Mouse (Mus musculus): ENCODE measurements around the gene Fbxl20. TPM values are rescaled to one million over a fixed set of nuclear protein-coding genes. Genes with fewer than 3 reads are reported as not detected.

Fbxl20 gene
- polyA plus RNA-seq, 1 experiment from 2014 or later: 14.9 TPM

GRCm38 (mm10) chr11:98086574-98086973 lies 63.6 kb downstream of the Fbxl20 start:
- no peak for ATAC-seq (ENCODE audit: insufficient number of reproducible peaks, insufficient read depth, low FRiP score, low read depth)
- no peak overlapping the region for H3K4me3 ChIP-seq (ENCODE audit: control insufficient read depth in 1 of 2, insufficient read depth in 1 of 2, low read depth in 1 of 2, low read length in 2 of 2)

GRCm38 (mm10) chr11:98086141-98086540 lies 64.1 kb downstream of the Fbxl20 start:
- H3K27ac ChIP-seq (replicated peaks in 1 of 2; ENCODE audit: control insufficient read depth in 1 of 2, insufficient read depth in 1 of 2, low read depth in 2 of 2, low read length in 2 of 2): no peak overlapping the region
- 92% methylated on average over 9 of the region's 9 CpGs for WGBS
- H3K9me3 ChIP-seq (ENCODE audit: control insufficient read depth, low read length): no peaks in the 10 kb centered on the region
- H3K9ac ChIP-seq (ENCODE audit: low read length): no peak overlapping the region
- peaks cover 51% of the 10 kb centered on the region for H3K36me3 ChIP-seq (ENCODE audit: control insufficient read depth, insufficient read depth, low read length)
- no peaks in the 10 kb centered on the region for H3K27me3 ChIP-seq (ENCODE audit: control insufficient read depth, insufficient read depth, low read length)
- no peak for ATAC-seq (ENCODE audit: insufficient number of reproducible peaks, insufficient read depth, low FRiP score, low read depth)
- no peak overlapping the region for H3K4me2 ChIP-seq (ENCODE audit: low read length)
- H3K4me1 ChIP-seq (ENCODE audit: control insufficient read depth in 2 of 2, insufficient read depth in 2 of 2, low read length in 2 of 2): peaks cover 3 to 14% of the 10 kb centered on the region in 2 experiments; a peak in 2 of 4 replicates
- H3K4me3 ChIP-seq (ENCODE audit: control insufficient read depth in 1 of 2, insufficient read depth in 1 of 2, low read depth in 1 of 2, low read length in 2 of 2): no peak overlapping the region

More at GRCm38 (mm10) chr11:98086574-98086973, 63.6 kb downstream of the Fbxl20 start:
- Histone ChIP-seq H3K4me2 (ENCODE audit: low read length) (no peak overlapping the region), H3K4me1 (ENCODE audit: control insufficient read depth in 2 of 2, insufficient read depth in 2 of 2, low read length in 2 of 2) (peaks cover 3 to 14% of the 10 kb centered on the region in 2 experiments; a peak in 2 of 4 replicates), H3K9ac (ENCODE audit: low read length) (no peak overlapping the region), H3K9me3 (ENCODE audit: control insufficient read depth, low read length) (no peaks in the 10 kb centered on the region), H3K27ac (replicated peaks in 1 of 2; ENCODE audit: control insufficient read depth in 1 of 2, insufficient read depth in 1 of 2, low read depth in 2 of 2, low read length in 2 of 2) (no peak overlapping the region), H3K36me3 (ENCODE audit: control insufficient read depth, insufficient read depth, low read length) (peaks cover 55% of the 10 kb centered on the region), H3K27me3 (ENCODE audit: control insufficient read depth, insufficient read depth, low read length) (no peaks in the 10 kb centered on the region)
- 69% methylated on average over 7 of the region's 7 CpGs for WGBS

- WGBS: 83% methylated on average over 7 of the region's 7 CpGs
- H3K4me3 ChIP-seq (ENCODE audit: control insufficient read depth in 1 of 2, insufficient read depth in 1 of 2, low read depth in 1 of 2, low read length in 2 of 2): no peak overlapping the region
- no peak overlapping the region for H3K9ac ChIP-seq (ENCODE audit: low read length)
- no peak overlapping the region for H3K4me2 ChIP-seq (ENCODE audit: low read length)
- no peak overlapping the region for H3K27ac ChIP-seq (replicated peaks in 1 of 2; ENCODE audit: control insufficient read depth in 1 of 2, insufficient read depth in 1 of 2, low read depth in 2 of 2, low read length in 2 of 2)
- ATAC-seq (ENCODE audit: insufficient number of reproducible peaks, insufficient read depth, low FRiP score, low read depth): no peak
- H3K4me1 ChIP-seq (ENCODE audit: control insufficient read depth in 2 of 2, insufficient read depth in 2 of 2, low read length in 2 of 2): no peaks in the 10 kb centered on the region
- peaks cover 26% of the 10 kb centered on the region; the same call in 1 of the 2 replicates for H3K36me3 ChIP-seq (ENCODE audit: control insufficient read depth, insufficient read depth, low read length)
- H3K27me3 ChIP-seq (ENCODE audit: control insufficient read depth, insufficient read depth, low read length): no peaks in the 10 kb centered on the region
- no peaks in the 10 kb centered on the region for H3K9me3 ChIP-seq (ENCODE audit: control insufficient read depth, low read length)
Measured at GRCm38 (mm10) chr11:98082745-98083144, 67.5 kb downstream of the Fbxl20 start.

GRCm38 (mm10) chr11:98080450-98080849 lies 69.8 kb downstream of the Fbxl20 start:
- WGBS: 87% methylated on average over 6 of the region's 6 CpGs

GRCm38 (mm10) chr11:98077086-98077485 lies 73.1 kb downstream of the Fbxl20 start:
- Histone ChIP-seq H3K27ac (replicated peaks in 1 of 2; ENCODE audit: control insufficient read depth in 1 of 2, insufficient read depth in 1 of 2, low read depth in 2 of 2, low read length in 2 of 2) (no peak overlapping the region), H3K27me3 (ENCODE audit: control insufficient read depth, insufficient read depth, low read length) (no peaks in the 10 kb centered on the region), H3K4me1 (ENCODE audit: control insufficient read depth in 2 of 2, insufficient read depth in 2 of 2, low read length in 2 of 2) (peaks cover 15 to 26% of the 10 kb centered on the region in 2 experiments), H3K36me3 (ENCODE audit: control insufficient read depth, insufficient read depth, low read length) (0 out of 2 replicates have a peak, but pooled peaks cover 3% of the 10 kb centered on the region), H3K4me3 (ENCODE audit: control insufficient read depth in 1 of 2, insufficient read depth in 1 of 2, low read depth in 1 of 2, low read length in 2 of 2) (no peak overlapping the region), H3K9ac (ENCODE audit: low read length) (no peak overlapping the region), H3K4me2 (ENCODE audit: low read length) (no peak overlapping the region), H3K9me3 (ENCODE audit: control insufficient read depth, low read length) (0 out of 2 replicates have a peak, but pooled peaks cover 3% of the 10 kb centered on the region)
- WGBS: 40% methylated on average over 8 of the region's 8 CpGs
- ATAC-seq (ENCODE audit: insufficient number of reproducible peaks, insufficient read depth, low FRiP score, low read depth): no peak

More at GRCm38 (mm10) chr11:98080450-98080849, 69.8 kb downstream of the Fbxl20 start:
- ATAC-seq (ENCODE audit: insufficient number of reproducible peaks, insufficient read depth, low FRiP score, low read depth): no peak
- H3K4me1 ChIP-seq (ENCODE audit: control insufficient read depth in 2 of 2, insufficient read depth in 2 of 2, low read length in 2 of 2): peaks cover 10 to 19% of the 10 kb centered on the region in 2 experiments
- no peak overlapping the region for H3K9ac ChIP-seq (ENCODE audit: low read length)
- no peaks in the 10 kb centered on the region for H3K9me3 ChIP-seq (ENCODE audit: control insufficient read depth, low read length)
- peaks cover 15% of the 10 kb centered on the region; the same call in 1 of the 2 replicates for H3K36me3 ChIP-seq (ENCODE audit: control insufficient read depth, insufficient read depth, low read length)
- H3K4me2 ChIP-seq (ENCODE audit: low read length): no peak overlapping the region
- H3K27me3 ChIP-seq (ENCODE audit: control insufficient read depth, insufficient read depth, low read length): no peaks in the 10 kb centered on the region
- H3K27ac ChIP-seq (replicated peaks in 1 of 2; ENCODE audit: control insufficient read depth in 1 of 2, insufficient read depth in 1 of 2, low read depth in 2 of 2, low read length in 2 of 2): no peak overlapping the region
- no peak overlapping the region for H3K4me3 ChIP-seq (ENCODE audit: control insufficient read depth in 1 of 2, insufficient read depth in 1 of 2, low read depth in 1 of 2, low read length in 2 of 2)

GRCm38 (mm10) chr11:98075195-98075808 lies 74.9 kb downstream of the Fbxl20 start:
- Histone ChIP-seq H3K27ac (replicated peaks in 1 of 2; ENCODE audit: control insufficient read depth in 1 of 2, insufficient read depth in 1 of 2, low read depth in 2 of 2, low read length in 2 of 2) (peak overlapping the region; percentile 77 to 80), H3K9ac (ENCODE audit: low read length) (peak overlapping the region; percentile 51), H3K4me2 (ENCODE audit: low read length) (peak overlapping the region; percentile 56), H3K9me3 (ENCODE audit: control insufficient read depth, low read length) (0 out of 2 replicates have a peak, but pooled peaks cover 5% of the 10 kb centered on the region), H3K4me3 (ENCODE audit: control insufficient read depth in 1 of 2, insufficient read depth in 1 of 2, low read depth in 1 of 2, low read length in 2 of 2) (no peak overlapping the region; a peak in 2 of 4 replicates), H3K36me3 (ENCODE audit: control insufficient read depth, insufficient read depth, low read length) (no peaks in the 10 kb centered on the region), H3K27me3 (ENCODE audit: control insufficient read depth, insufficient read depth, low read length) (no peaks in the 10 kb centered on the region), H3K4me1 (ENCODE audit: control insufficient read depth in 2 of 2, insufficient read depth in 2 of 2, low read length in 2 of 2) (peaks cover 15 to 26% of the 10 kb centered on the region in 2 experiments)
- ATAC-seq (ENCODE audit: insufficient number of reproducible peaks, insufficient read depth, low FRiP score, low read depth): peak; percentile 59; the same call in 1 of the 2 replicates
- WGBS: 22% methylated on average over 13 of the region's 13 CpGs

- no peak overlapping the region for H3K27ac ChIP-seq (replicated peaks in 1 of 2; ENCODE audit: control insufficient read depth in 1 of 2, insufficient read depth in 1 of 2, low read depth in 2 of 2, low read length in 2 of 2)
- no peaks in the 10 kb centered on the region for H3K36me3 ChIP-seq (ENCODE audit: control insufficient read depth, insufficient read depth, low read length)
- H3K4me3 ChIP-seq (ENCODE audit: control insufficient read depth in 1 of 2, insufficient read depth in 1 of 2, low read depth in 1 of 2, low read length in 2 of 2): no peak overlapping the region
- 0 out of 2 replicates have a peak, but pooled peaks cover 5% of the 10 kb centered on the region for H3K9me3 ChIP-seq (ENCODE audit: control insufficient read depth, low read length)
- 75% methylated on average over 4 of the region's 4 CpGs for WGBS
- no peaks in the 10 kb centered on the region for H3K27me3 ChIP-seq (ENCODE audit: control insufficient read depth, insufficient read depth, low read length)
- H3K9ac ChIP-seq (ENCODE audit: low read length): no peak overlapping the region
- H3K4me1 ChIP-seq (ENCODE audit: control insufficient read depth in 2 of 2, insufficient read depth in 2 of 2, low read length in 2 of 2): peaks cover 15 to 26% of the 10 kb centered on the region in 2 experiments
- no peak for ATAC-seq (ENCODE audit: insufficient number of reproducible peaks, insufficient read depth, low FRiP score, low read depth)
- H3K4me2 ChIP-seq (ENCODE audit: low read length): no peak overlapping the region
Measured at GRCm38 (mm10) chr11:98073442-98073841, 76.8 kb downstream of the Fbxl20 start.

Measured in heart, embryonic 14.5 days (tissue).